Mouse (Mus musculus): ENCODE data around the gene Mboat1. TPM values are rescaled to one million over a fixed set of nuclear protein-coding genes. Genes with fewer than 3 reads are reported as not detected.

The Mboat1 gene
- total RNA-seq, 2 experiments from 2014 or later = 1.5 to 2.2 TPM

DNA sequence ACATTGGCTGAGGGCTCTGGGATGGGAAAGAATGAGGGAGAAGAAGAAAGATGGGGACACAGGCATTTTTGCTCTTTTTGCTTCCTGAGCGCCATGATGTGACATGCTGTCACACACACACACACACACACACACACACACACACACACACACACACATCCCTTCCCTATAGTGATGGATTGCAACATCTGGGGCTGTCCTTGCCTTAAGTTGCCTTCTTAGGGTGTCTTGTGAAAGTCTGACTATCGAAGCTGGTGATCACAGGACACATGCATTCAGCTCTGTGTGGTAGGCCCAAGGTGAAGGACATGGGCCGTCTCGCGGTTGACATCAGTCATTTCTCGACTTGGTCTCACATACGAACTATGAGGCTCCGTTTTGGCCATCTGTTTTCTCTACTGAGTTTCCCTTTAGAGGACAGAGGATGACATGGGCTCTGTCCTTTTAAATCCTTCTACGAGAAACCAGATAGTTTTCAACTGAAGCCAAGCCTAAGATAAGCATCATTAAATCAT lies 93.4 kb downstream of the Mboat1 start:
- no peak for TF ChIP-seq CTCF (conservative IDR thresholded peaks at IDR 0.05)
- Histone ChIP-seq H3K4me3 (no peak overlapping the region), H3K27ac (no peak overlapping the region)
- no peak for DNase-seq (ENCODE audit: low spot score in 2 of 2)

DNA sequence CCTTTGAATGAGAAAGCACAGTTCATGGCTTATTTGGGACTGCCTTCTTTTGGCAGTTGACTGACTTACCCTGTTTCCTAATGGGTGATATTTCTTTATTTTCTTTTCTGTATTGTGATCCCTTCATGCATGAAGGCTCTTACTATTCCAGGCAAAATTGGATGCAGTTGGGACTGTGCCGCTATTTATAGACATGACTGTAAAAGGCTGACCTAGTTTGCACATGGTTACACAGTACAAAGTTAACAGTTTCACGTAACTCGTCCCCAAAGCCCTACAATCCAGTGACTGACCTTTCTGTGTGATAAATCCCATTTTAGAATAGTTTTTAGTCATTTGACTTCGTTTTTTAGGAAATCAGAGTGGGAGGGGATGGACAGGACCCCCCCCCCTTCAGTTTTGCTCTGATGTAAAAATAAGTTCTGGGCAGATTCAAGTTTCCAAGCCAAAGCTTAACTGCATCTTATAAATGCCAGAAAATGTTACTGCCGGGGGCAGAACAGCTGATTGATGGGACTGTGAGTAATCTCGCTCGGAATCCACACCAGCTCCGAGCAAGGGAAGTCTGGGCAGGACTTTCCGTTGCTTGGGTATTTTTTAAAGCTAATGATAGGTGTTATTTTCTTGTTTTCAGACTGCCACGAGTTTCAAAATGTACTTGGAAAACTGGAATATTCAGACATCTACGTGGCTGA lies 98.9 kb downstream of the Mboat1 start:
- no peak for DNase-seq (ENCODE audit: low spot score in 2 of 2)
- no peak overlapping the region; the same call in 1 of the 2 replicates for H3K4me3 ChIP-seq
- no peak for TF ChIP-seq CTCF (conservative IDR thresholded peaks at IDR 0.05)
- no peak overlapping the region for H3K27ac ChIP-seq

DNA sequence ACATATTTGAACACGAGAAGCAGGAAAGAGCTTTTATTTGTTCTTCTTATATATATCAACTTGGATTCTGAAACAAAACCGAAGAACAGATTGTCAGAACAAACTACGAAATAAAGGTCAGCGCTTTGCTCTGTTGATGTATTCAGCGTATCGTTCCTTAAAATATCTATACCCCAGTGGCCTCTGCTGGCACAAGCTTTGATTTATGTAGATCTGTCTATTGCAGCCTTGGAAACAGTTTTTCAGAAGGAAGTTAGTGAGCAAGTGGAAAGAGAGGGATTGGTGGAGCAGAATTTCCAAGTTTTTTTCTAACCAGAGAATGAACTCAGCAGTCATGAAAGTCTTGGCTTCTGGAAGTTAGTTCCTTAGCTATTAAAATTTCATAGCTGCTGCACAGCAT lies 103.1 kb downstream of the Mboat1 start:
- DNase-seq (ENCODE audit: low spot score in 2 of 2) = no peak
- TF ChIP-seq CTCF (conservative IDR thresholded peaks at IDR 0.05) = no peak
- no peak overlapping the region for H3K4me3 ChIP-seq

DNA sequence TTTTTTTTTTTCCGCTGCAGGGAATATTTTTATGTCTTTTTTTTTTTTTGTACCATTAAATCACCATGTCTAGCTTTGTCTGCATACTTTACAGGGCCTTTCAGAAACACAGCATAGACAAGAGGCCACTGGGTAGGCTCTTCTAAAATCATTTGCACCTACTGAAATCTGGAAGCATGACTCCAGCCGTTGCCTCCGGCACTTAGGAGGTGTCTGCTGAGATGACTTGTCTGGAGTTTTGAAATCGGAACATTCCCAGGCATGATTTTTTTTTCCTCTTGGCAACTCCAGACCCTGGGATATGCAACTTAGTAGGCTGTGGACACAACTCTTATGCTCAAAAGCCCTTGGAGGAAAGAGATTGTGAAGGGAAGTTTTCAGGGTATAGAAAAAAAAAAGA lies 109.3 kb downstream of the Mboat1 start:
- no peak for DNase-seq (ENCODE audit: low spot score in 2 of 2)
- Histone ChIP-seq H3K27ac (no peak overlapping the region), H3K4me3 (no peak overlapping the region)
- TF ChIP-seq CTCF (conservative IDR thresholded peaks at IDR 0.05) = no peak

More for the DNA sequence above, 103.1 kb downstream of the Mboat1 start:
- no peak overlapping the region for H3K27ac ChIP-seq

DNA sequence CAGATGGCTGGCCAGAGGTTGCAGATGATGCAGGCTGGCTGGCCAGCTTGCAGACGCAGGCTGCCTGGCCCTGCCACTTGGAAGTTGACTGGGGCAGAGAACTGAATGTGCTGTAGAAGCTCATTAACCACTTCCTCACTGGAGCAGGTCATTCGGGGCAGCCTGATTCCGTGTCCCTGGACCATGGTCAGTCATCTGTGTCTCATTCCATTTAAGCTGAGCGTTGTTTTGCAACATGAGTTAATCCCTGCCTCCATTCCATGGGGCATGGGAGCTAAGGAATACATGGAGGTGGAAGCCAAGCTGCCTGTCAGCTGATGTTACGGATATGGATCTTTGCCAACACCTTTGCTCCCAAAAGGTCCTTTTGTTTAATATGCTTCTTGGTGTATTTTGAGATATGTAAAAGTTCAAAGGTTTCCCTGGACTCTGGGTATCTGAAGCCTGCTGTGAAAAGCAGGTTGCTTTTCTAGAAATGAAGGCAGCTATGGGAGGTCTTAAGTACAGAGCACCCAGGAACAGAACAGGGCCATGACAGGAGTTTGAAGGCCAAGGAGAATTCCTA lies 114.1 kb downstream of the Mboat1 start:
- Histone ChIP-seq H3K4me3 (no peak overlapping the region), H3K27ac (no peak overlapping the region)
- TF ChIP-seq CTCF (conservative IDR thresholded peaks at IDR 0.05) = no peak
- no peak for DNase-seq (ENCODE audit: low spot score in 2 of 2)

DNA sequence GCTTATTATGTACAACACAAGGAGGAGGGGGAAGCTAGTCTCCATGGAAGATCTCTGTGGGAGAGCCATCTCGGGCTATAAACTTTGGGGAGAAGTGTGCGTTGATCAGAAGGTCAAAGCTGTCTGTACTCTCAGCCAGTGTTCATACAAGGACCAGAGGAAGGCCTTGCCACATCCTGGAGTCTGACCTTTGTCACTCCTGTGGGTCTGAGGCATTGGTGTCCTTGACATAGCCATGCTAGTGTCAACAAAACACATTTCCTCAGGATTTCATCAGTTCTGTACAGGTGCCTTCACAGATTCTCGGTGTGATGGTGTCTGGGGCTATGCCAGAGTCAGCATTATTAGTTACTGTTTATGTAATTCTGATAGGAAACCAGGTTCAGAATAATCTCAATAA lies 115.1 kb downstream of the Mboat1 start:
- DNase-seq (ENCODE audit: low spot score in 2 of 2) = no peak
- Histone ChIP-seq H3K4me3 (no peak overlapping the region), H3K27ac (no peak overlapping the region)
- no peak for TF ChIP-seq CTCF (conservative IDR thresholded peaks at IDR 0.05)

DNA sequence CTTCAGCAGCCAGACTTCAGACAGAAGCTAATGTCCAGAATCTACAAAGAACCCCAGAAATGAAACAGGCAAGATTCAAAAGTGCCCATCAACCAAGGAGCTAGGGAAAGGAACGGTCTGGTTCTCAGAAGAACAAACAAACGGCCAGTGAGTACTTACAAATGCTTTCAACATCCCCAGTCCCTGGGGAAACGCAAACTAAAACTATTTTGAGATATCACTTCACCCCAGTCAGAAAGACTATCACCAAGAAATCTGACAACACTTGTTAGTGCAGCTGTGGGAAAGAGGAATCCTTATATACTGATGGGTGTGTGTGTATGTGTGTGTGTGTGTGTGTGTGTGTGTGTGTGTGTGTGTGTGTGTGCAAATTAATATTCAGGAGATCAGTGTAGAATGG lies 116.4 kb downstream of the Mboat1 start:
- Histone ChIP-seq H3K4me3 (no peak overlapping the region), H3K27ac (peak overlapping the region; percentile 1; the same call in 1 of the 2 replicates)
- TF ChIP-seq CTCF (conservative IDR thresholded peaks at IDR 0.05) = no peak
- no peak for DNase-seq (ENCODE audit: low spot score in 2 of 2)

DNA sequence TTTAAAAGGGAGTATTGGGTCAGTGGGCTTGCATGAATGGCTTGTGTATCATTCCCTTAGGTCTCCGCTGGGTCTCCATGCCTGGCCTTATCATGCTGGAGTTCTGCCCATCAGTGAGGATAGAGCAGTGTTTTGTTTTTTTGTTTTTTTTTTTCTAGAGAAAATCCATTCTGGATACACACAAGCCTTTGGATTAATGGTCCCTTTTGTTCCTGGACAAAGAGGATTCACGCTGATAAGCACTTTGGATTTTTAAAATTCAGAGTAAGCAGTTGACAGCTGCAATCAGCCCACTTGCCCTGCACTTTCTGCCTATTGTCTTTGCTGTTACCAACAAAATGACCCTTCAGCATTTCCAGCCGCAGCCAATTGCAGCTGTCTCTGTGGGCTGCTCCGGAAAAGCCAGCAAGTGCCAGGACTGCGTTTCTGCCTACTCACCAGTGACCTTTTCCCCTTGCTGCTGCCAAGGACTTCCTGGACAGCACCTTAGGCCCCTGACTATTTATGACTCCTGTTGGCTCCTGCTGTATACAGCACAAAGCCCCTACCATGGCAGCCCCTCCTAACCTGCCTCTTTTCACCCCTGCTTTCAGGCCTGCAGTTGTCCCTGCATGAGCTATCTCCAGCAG lies 117.5 kb downstream of the Mboat1 start:
- DNase-seq (ENCODE audit: low spot score in 2 of 2) = no peak
- no peak for TF ChIP-seq CTCF (conservative IDR thresholded peaks at IDR 0.05)
- Histone ChIP-seq H3K27ac (peak overlapping the region; percentile 69; the same call in 1 of the 2 replicates), H3K4me3 (no peak overlapping the region)

DNA sequence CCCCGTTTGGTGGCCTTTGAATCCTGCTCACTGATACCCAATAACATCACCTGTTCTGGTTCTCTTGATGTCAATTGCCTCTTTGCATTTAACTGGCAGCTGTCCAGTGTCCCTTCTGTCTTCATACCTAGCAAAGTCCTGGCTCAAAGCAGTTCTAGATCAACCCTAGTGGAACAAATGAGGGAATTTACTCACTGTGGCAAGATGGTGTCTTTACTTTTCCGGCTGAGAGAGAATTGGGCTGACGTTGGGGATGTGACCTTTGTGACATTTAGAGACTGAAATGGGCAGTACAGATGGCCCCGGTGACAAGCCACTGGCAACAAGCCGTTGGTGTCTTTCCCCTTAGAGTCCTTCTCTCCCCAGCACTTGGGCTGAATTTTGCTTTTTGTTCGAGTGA lies 118.1 kb downstream of the Mboat1 start:
- Histone ChIP-seq H3K27ac (peak overlapping the region; percentile 69; the same call in 1 of the 2 replicates), H3K4me3 (no peak overlapping the region)
- no peak for TF ChIP-seq CTCF (conservative IDR thresholded peaks at IDR 0.05)
- DNase-seq (ENCODE audit: low spot score in 2 of 2) = no peak

DNA sequence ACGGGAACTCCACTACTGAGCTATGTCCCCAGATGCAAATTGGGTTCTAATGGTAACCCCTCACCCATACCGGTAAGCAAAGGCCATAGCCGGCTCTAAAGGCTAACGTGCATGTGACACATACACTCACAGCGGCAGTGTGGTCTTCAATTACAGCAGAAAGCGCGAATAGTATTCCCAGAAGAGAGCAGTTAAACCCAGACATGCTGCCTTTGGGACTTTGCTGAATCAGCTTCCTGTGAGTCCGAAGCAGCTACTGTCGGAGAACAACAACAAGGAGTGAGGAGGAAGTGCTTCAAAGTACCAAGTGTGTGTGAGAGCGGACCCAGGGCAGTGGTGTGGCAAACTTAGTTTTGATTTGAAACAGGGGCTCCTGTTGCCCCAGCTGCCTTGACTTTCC lies 122.5 kb downstream of the Mboat1 start:
- Histone ChIP-seq H3K4me3 (no peak overlapping the region), H3K27ac (no peak overlapping the region)
- DNase-seq (ENCODE audit: low spot score in 2 of 2) = no peak
- no peak for TF ChIP-seq CTCF (conservative IDR thresholded peaks at IDR 0.05)

DNA sequence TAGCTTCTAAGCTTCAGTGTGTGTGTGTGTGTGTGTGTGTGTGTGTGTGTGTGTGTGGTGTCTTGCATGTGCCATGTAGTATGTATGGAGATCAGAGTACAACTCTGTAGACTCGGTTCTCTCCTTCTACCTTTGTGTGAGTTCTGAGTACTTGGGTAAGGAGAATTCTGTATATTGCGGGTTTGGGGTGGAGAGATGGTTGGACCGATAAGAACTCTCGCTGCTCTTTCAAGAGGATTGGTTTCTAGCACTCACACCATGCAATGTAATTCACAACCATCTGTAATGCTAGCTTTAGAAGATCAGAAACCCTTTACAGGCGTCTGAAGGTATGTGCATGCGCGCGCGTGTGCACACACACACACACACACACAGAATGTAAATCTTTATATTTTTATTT lies 123.0 kb downstream of the Mboat1 start:
- Histone ChIP-seq H3K27ac (no peak overlapping the region), H3K4me3 (no peak overlapping the region)
- no peak for DNase-seq (ENCODE audit: low spot score in 2 of 2)
- TF ChIP-seq CTCF (conservative IDR thresholded peaks at IDR 0.05) = no peak

DNA sequence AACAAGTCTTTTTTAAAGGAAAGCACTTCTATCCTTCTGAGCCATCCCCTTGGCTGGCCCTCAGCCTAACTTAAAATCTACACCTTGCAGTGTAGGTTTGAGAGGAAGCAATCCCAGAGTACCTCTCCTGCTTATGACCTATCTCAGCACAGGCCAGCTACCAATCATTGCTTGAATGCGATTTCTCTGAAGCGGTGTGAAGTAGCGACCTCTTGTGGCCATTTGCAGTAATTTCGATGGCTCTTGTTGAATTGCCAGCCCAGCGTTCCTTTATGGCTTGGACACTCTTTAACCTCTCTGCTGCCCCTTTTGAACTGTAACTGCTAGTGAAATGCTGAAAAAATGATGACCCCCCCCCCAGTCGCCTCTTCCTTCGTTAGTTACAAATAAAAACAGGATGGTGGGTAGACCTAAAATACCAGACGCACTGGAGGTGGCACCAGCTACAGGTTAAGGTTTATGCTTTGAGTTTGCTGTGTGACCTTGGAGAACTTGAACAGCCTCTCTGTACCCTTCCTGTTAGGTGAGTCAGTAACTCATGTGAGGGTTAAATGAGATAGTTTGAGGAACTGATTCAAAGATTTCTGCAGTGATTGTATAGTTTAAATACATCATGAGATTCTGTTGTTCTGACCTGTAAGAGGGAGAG lies 123.7 kb downstream of the Mboat1 start:
- H3K27ac ChIP-seq = no peak overlapping the region
- peak; percentile 91 for TF ChIP-seq CTCF (conservative IDR thresholded peaks at IDR 0.05)
- peak; percentile 56 to 77 for DNase-seq (ENCODE audit: low spot score in 2 of 2)
- H3K4me3 ChIP-seq = no peak overlapping the region

DNA sequence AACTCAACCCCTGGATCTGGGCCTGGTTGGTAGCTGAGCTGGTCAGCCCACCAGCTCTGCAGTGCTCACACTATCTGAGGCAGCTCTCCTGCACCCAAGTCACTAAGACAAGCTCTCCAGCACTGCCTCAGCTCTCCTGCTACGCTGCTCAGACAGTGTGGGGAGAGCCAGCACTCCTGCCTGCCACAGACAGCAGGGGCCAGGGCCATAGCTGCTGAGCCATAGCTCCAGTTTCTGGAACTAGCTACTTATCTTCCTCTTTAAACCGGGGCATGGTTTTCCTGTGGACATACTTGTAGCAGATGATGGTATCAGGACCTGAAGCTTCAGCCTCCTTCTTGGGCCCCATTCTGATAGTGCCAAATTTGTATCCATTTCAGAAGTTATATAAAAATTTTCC lies 127.4 kb downstream of the Mboat1 start:
- Histone ChIP-seq H3K4me3 (no peak overlapping the region), H3K27ac (no peak overlapping the region)
- no peak for TF ChIP-seq CTCF (conservative IDR thresholded peaks at IDR 0.05)
- DNase-seq (ENCODE audit: low spot score in 2 of 2) = no peak
